ENCODE assay signal across 9 mouse cellular contexts in the genomic region with DNA sequence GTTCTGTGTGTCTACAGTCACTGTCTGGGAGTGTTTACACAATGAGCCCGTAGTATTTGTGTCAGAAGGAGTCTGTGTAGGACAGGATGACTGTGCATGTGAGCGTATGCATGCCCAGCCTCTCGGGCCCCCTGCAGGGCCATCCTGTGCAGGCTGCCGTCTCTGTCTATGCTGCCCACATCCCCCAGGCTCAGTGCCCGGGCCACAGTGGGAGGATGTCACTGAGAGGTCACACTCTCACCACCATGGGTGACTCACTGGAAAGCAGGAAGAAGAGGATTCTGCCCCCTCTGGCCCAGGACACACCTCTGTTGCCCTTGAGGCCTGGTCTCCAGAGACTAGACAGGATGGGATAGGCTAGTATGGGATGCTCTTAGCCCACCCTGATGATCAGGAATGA. TPM values are rescaled to one million over a fixed set of nuclear protein-coding genes. Genes with fewer than 3 reads are reported as not detected.
DNase-seq lines count a peak whose midpoint lies in the region; ATAC-seq and TF ChIP-seq lines count a peak whose summit lies in the region.
"Had no signal": no experiment of that assay in that cellular context is flagged by ENCODE, and none has a peak within 500 bp of the region (broad histone marks: within the 10 kb centered on the region; RNA-seq: fewer than 3 reads in every experiment).

No protein-coding gene starts in this region.

- H3K27me3 ChIP-seq in midbrain, embryonic 13.5 days, result peaks cover 85% of the 10 kb centered on the region
- peaks cover 14% of the 10 kb centered on the region for H3K27me3 ChIP-seq in midbrain, embryonic 16.5 days (ENCODE audit: control insufficient read depth, insufficient read depth, low read depth, low read length)
- peaks cover 17% of the 10 kb centered on the region for H3K27me3 ChIP-seq in intestine, postnatal 0 days (replicated peaks; ENCODE audit: control insufficient read depth, insufficient read depth, low read length)
- no peaks in the 10 kb centered on the region for H3K27me3 ChIP-seq in stomach, embryonic 16.5 days (ENCODE audit: control insufficient read depth, insufficient read depth, low read length)
- peaks cover 11% of the 10 kb centered on the region; the same call in 1 of the 2 replicates for H3K27me3 ChIP-seq in midbrain, postnatal 0 days (ENCODE audit: insufficient read depth, low read length)

- no peak overlapping the region for H3K27ac ChIP-seq in midbrain, embryonic 13.5 days
- H3K27ac ChIP-seq in midbrain, embryonic 16.5 days (ENCODE audit: low read length), result no peak overlapping the region
- H3K27ac ChIP-seq in intestine, postnatal 0 days (ENCODE audit: low read depth, low read length), result no peak overlapping the region
- no peak overlapping the region for H3K27ac ChIP-seq in stomach, embryonic 16.5 days (ENCODE audit: low read length)
- H3K27ac ChIP-seq in midbrain, postnatal 0 days (ENCODE audit: low read depth, low read length), result no peak overlapping the region

- H3K9ac ChIP-seq in midbrain, embryonic 13.5 days (replicated peaks), result peak overlapping the region; percentile 45
- no peak overlapping the region for H3K9ac ChIP-seq in midbrain, embryonic 16.5 days (ENCODE audit: low read depth, low read length)
- H3K9ac ChIP-seq in intestine, postnatal 0 days (ENCODE audit: low read depth, low read length), result no peak overlapping the region
- H3K9ac ChIP-seq in stomach, embryonic 16.5 days (ENCODE audit: low read length), result 0 out of 2 replicates have a peak overlapping the region, but pooled peaks have one; percentile 95
- H3K9ac ChIP-seq in midbrain, postnatal 0 days (replicated peaks; ENCODE audit: low read length, poor library complexity, severe bottlenecking), result no peak overlapping the region

- no peaks in the 10 kb centered on the region for H3K9me3 ChIP-seq in midbrain, embryonic 13.5 days
- H3K9me3 ChIP-seq in midbrain, embryonic 16.5 days (replicated peaks; ENCODE audit: control insufficient read depth, low read length, poor library complexity, severe bottlenecking), result no peaks in the 10 kb centered on the region
- H3K9me3 ChIP-seq in intestine, postnatal 0 days (ENCODE audit: control insufficient read depth), result no peaks in the 10 kb centered on the region
- H3K9me3 ChIP-seq in stomach, embryonic 16.5 days (replicated peaks; ENCODE audit: control insufficient read depth, low read length), result no peaks in the 10 kb centered on the region
- no peaks in the 10 kb centered on the region for H3K9me3 ChIP-seq in midbrain, postnatal 0 days (ENCODE audit: low read length)

- H3K4me3 ChIP-seq in midbrain, embryonic 13.5 days (replicated peaks), result no peak overlapping the region
- H3K4me3 ChIP-seq in midbrain, embryonic 16.5 days (ENCODE audit: low read depth, low read length), result no peak overlapping the region
- no peak overlapping the region for H3K4me3 ChIP-seq in intestine, postnatal 0 days (ENCODE audit: low read depth, low read length)
- no peak overlapping the region for H3K4me3 ChIP-seq in stomach, embryonic 16.5 days (replicated peaks; ENCODE audit: low read length)
- no peak overlapping the region for H3K4me3 ChIP-seq in midbrain, postnatal 0 days (ENCODE audit: low read depth, low read length)

- H3K4me1 ChIP-seq in midbrain, embryonic 13.5 days (replicated peaks), result peaks cover 47% of the 10 kb centered on the region
- peaks cover 26% of the 10 kb centered on the region for H3K4me1 ChIP-seq in midbrain, embryonic 16.5 days (ENCODE audit: control insufficient read depth, insufficient read depth, low read length)
- peaks cover 9% of the 10 kb centered on the region; the same call in 1 of the 2 replicates for H3K4me1 ChIP-seq in intestine, postnatal 0 days (replicated peaks; ENCODE audit: control insufficient read depth, insufficient read depth, low read length)
- peaks cover 29% of the 10 kb centered on the region for H3K4me1 ChIP-seq in stomach, embryonic 16.5 days (ENCODE audit: control insufficient read depth, insufficient read depth, low read length)
- 0 out of 2 replicates have a peak, but pooled peaks cover 8% of the 10 kb centered on the region for H3K4me1 ChIP-seq in midbrain, postnatal 0 days (ENCODE audit: insufficient read depth, low read length)

- H3K4me2 ChIP-seq in midbrain, embryonic 13.5 days (replicated peaks), result no peak overlapping the region
- H3K4me2 ChIP-seq in midbrain, embryonic 16.5 days (ENCODE audit: low read length), result no peak overlapping the region
- peak overlapping the region; percentile 88; the same call in 1 of the 2 replicates for H3K4me2 ChIP-seq in intestine, postnatal 0 days (replicated peaks; ENCODE audit: low read depth)
- no peak overlapping the region for H3K4me2 ChIP-seq in stomach, embryonic 16.5 days (ENCODE audit: low read depth, low read length)
- no peak overlapping the region for H3K4me2 ChIP-seq in midbrain, postnatal 0 days (ENCODE audit: low read depth, low read length, poor library complexity, severe bottlenecking)

- ATAC-seq in midbrain, embryonic 13.5 days, result no peak
- ATAC-seq in midbrain, embryonic 16.5 days, result no peak
- ATAC-seq in intestine, postnatal 0 days, result 0 out of 2 replicates have a peak, but pooled peaks have one; percentile 21
- no peak for ATAC-seq in stomach, embryonic 16.5 days (ENCODE audit: insufficient read depth, low FRiP score)
- ATAC-seq in midbrain, postnatal 0 days (ENCODE audit: low FRiP score), result no peak

- no peaks in the 10 kb centered on the region for H3K36me3 ChIP-seq in midbrain, embryonic 13.5 days
- H3K36me3 ChIP-seq in midbrain, embryonic 16.5 days (ENCODE audit: control insufficient read depth, insufficient read depth, low read length), result no peaks in the 10 kb centered on the region
- H3K36me3 ChIP-seq in intestine, postnatal 0 days (ENCODE audit: control insufficient read depth, insufficient read depth), result peaks cover 7% of the 10 kb centered on the region; the same call in 1 of the 2 replicates
- H3K36me3 ChIP-seq in stomach, embryonic 16.5 days (ENCODE audit: control insufficient read depth, insufficient read depth, low read length), result no peaks in the 10 kb centered on the region
- no peaks in the 10 kb centered on the region for H3K36me3 ChIP-seq in midbrain, postnatal 0 days (ENCODE audit: insufficient read depth, low read length)

- WGBS in midbrain, embryonic 13.5 days, result 66% methylated on average over 5 of the region's 5 CpGs
- 62% methylated on average over 5 of the region's 5 CpGs for WGBS in midbrain, embryonic 16.5 days
- 53% methylated on average over 5 of the region's 5 CpGs for WGBS in intestine, postnatal 0 days
- 50% methylated on average over 5 of the region's 5 CpGs for WGBS in stomach, embryonic 16.5 days
- WGBS in midbrain, postnatal 0 days, result 57% methylated on average over 5 of the region's 5 CpGs

- DNase-seq in cerebellum, postnatal 10 days, result peak; percentile 77 to 79
- no peak for DNase-seq in midbrain, postnatal 0 days (ENCODE audit: low spot score)
- no peak for DNase-seq in testis, postnatal 10 days (ENCODE audit: low spot score)

- TF ChIP-seq CTCF in intestine, postnatal 0 days (IDR thresholded peaks at IDR 0.05; ENCODE audit: low read depth), result peak; percentile 30
- TF ChIP-seq CTCF in midbrain, postnatal 0 days (IDR thresholded peaks at IDR 0.05), result no peak

RNA-seq across cellular contexts. Expression of gene Ltbp3, which starts 2.9 kb away (rescaled TPM):
- 7.1 and 9.5 TPM in 2 replicates for polyA plus RNA-seq in midbrain, embryonic 13.5 days (2015; fragmentation: Nextera tagmentation; extraction: Ambion mirVana)
- 9.3 and 9.6 TPM in 2 replicates for polyA plus RNA-seq in midbrain, embryonic 16.5 days (2015; fragmentation: Nextera tagmentation; extraction: Ambion mirVana)
- polyA plus RNA-seq in intestine, postnatal 0 days (2015; fragmentation: Nextera tagmentation; extraction: Ambion mirVana), result 11.9 and 15.6 TPM in 2 replicates
- 22.8 and 24.6 TPM in 2 replicates for polyA plus RNA-seq in stomach, embryonic 16.5 days (2015; fragmentation: Nextera tagmentation; extraction: Ambion mirVana)
- 28.8 and 29.3 TPM in 2 replicates for total RNA-seq in midbrain, postnatal 0 days (2014; rRNA removed)
- 9.1 and 12.8 TPM in 2 replicates for polyA plus RNA-seq in midbrain, postnatal 0 days (2015; fragmentation: Nextera tagmentation; extraction: Ambion mirVana)

RNA-seq across cellular contexts. Expression of gene Fam89b, which starts 14.1 kb away (rescaled TPM):
- polyA plus RNA-seq in midbrain, embryonic 13.5 days (2015; fragmentation: Nextera tagmentation; extraction: Ambion mirVana), result 179 and 197 TPM in 2 replicates
- polyA plus RNA-seq in midbrain, embryonic 16.5 days (2015; fragmentation: Nextera tagmentation; extraction: Ambion mirVana), result 116 and 131 TPM in 2 replicates
- 48.5 and 48.9 TPM in 2 replicates for polyA plus RNA-seq in intestine, postnatal 0 days (2015; fragmentation: Nextera tagmentation; extraction: Ambion mirVana)
- polyA plus RNA-seq in stomach, embryonic 16.5 days (2015; fragmentation: Nextera tagmentation; extraction: Ambion mirVana), result 64.6 and 66.5 TPM in 2 replicates
- total RNA-seq in midbrain, postnatal 0 days (2014; rRNA removed), result 161 and 178 TPM in 2 replicates
- polyA plus RNA-seq in midbrain, postnatal 0 days (2015; fragmentation: Nextera tagmentation; extraction: Ambion mirVana), result 126 TPM in 2 replicates

RNA-seq across cellular contexts. Expression of gene Ehbp1l1, which starts 17.5 kb away (rescaled TPM):
- polyA plus RNA-seq in midbrain, embryonic 13.5 days (2015; fragmentation: Nextera tagmentation; extraction: Ambion mirVana), result 8.9 and 10.5 TPM in 2 replicates
- 31.3 and 38.6 TPM in 2 replicates for polyA plus RNA-seq in midbrain, embryonic 16.5 days (2015; fragmentation: Nextera tagmentation; extraction: Ambion mirVana)
- 49.8 and 51.0 TPM in 2 replicates for polyA plus RNA-seq in intestine, postnatal 0 days (2015; fragmentation: Nextera tagmentation; extraction: Ambion mirVana)
- polyA plus RNA-seq in stomach, embryonic 16.5 days (2015; fragmentation: Nextera tagmentation; extraction: Ambion mirVana), result 51.2 and 63.2 TPM in 2 replicates
- 25.6 and 26.3 TPM in 2 replicates for total RNA-seq in midbrain, postnatal 0 days (2014; rRNA removed)
- polyA plus RNA-seq in midbrain, postnatal 0 days (2015; fragmentation: Nextera tagmentation; extraction: Ambion mirVana), result 65.2 and 65.4 TPM in 2 replicates

RNA-seq across cellular contexts. Expression of gene Scyl1, which starts 27.6 kb away (rescaled TPM):
- 64.9 and 70.0 TPM in 2 replicates for polyA plus RNA-seq in midbrain, embryonic 13.5 days (2015; fragmentation: Nextera tagmentation; extraction: Ambion mirVana)
- 86.3 and 86.6 TPM in 2 replicates for polyA plus RNA-seq in midbrain, embryonic 16.5 days (2015; fragmentation: Nextera tagmentation; extraction: Ambion mirVana)
- polyA plus RNA-seq in intestine, postnatal 0 days (2015; fragmentation: Nextera tagmentation; extraction: Ambion mirVana), result 43.8 and 48.8 TPM in 2 replicates
- 66.3 and 67.8 TPM in 2 replicates for polyA plus RNA-seq in stomach, embryonic 16.5 days (2015; fragmentation: Nextera tagmentation; extraction: Ambion mirVana)
- 95.2 and 108 TPM in 2 replicates for total RNA-seq in midbrain, postnatal 0 days (2014; rRNA removed)
- 84.2 and 85.8 TPM in 2 replicates for polyA plus RNA-seq in midbrain, postnatal 0 days (2015; fragmentation: Nextera tagmentation; extraction: Ambion mirVana)

RNA-seq across cellular contexts. Expression of gene Kcnk7, which starts 39.4 kb away (rescaled TPM):
- polyA plus RNA-seq in midbrain, embryonic 13.5 days (2015; fragmentation: Nextera tagmentation; extraction: Ambion mirVana), result 0.15 TPM in 1 of 2 replicates, not detected in the other
- polyA plus RNA-seq in midbrain, embryonic 16.5 days (2015; fragmentation: Nextera tagmentation; extraction: Ambion mirVana), result 0.15 TPM in 1 of 2 replicates, not detected in the other
- polyA plus RNA-seq in intestine, postnatal 0 days (2015; fragmentation: Nextera tagmentation; extraction: Ambion mirVana), result 0.12 and 0.21 TPM in 2 replicates
- 2.0 and 2.2 TPM in 2 replicates for polyA plus RNA-seq in stomach, embryonic 16.5 days (2015; fragmentation: Nextera tagmentation; extraction: Ambion mirVana)
- total RNA-seq in midbrain, postnatal 0 days (2014; rRNA removed), result not detected in 2 replicates
- 0.47 and 0.49 TPM in 2 replicates for polyA plus RNA-seq in midbrain, postnatal 0 days (2015; fragmentation: Nextera tagmentation; extraction: Ambion mirVana)
- total RNA-seq: left cerebral cortex, postnatal 10 days had no signal
- polyA plus RNA-seq: brain, embryonic 14.5 days had no signal

Comparison
In these comparisons a context has a peak if more than half of its experiments do, and no peak if none do; other contexts are left out.
1. H3K9ac ChIP-seq: peak in midbrain, embryonic 13.5 days (single experiment) and stomach, embryonic 16.5 days (single experiment); none in midbrain, embryonic 16.5 days (single experiment), intestine, postnatal 0 days (single experiment) and midbrain, postnatal 0 days (single experiment).
2. DNase-seq: peak in cerebellum, postnatal 10 days (2 of 2); none in midbrain, postnatal 0 days (single experiment) and testis, postnatal 10 days (single experiment).